Mouse (Mus musculus) forebrain, embryonic 11.5 days (tissue): ENCODE results near the gene Mri1. TPM values are rescaled to one million over a fixed set of nuclear protein-coding genes. Genes with fewer than 3 reads are reported as not detected.

ENCODE experiments used
- ATAC-seq: fragments of 200-750 bp; cut with Nextera tagmentation; replicated peaks from 2 replicates; pipeline ENCODE4 v1.8.0; 2017; ENCODE audit warnings: moderate TSS enrichment; ENCODE audit not compliant: low FRiP score
- DNase-seq: peaks from one replicate; pipeline ENCODE4 v3.0.0-alpha.2; 2017; ENCODE audit warnings: low spot score
- H3K27ac ChIP-seq: fragments of 300-500 bp; sonication (generic); 2 replicates; pipeline ENCODE4 v1.5.1; 2014; ENCODE audit warnings: low read depth, low read length
- H3K27me3 ChIP-seq: fragments of 300-500 bp; sonication (generic); 2 replicates; pipeline ENCODE4 v1.6.1; 2014; ENCODE audit warnings: mild to moderate bottlenecking, low read length, mixed read lengths; ENCODE audit not compliant: control insufficient read depth, insufficient read depth
- H3K36me3 ChIP-seq: fragments of 300-500 bp; sonication (generic); 2 replicates; pipeline ENCODE4 v1.6.1; 2014; ENCODE audit warnings: mild to moderate bottlenecking, low read length, moderate library complexity, mixed read lengths; ENCODE audit not compliant: control insufficient read depth, insufficient read depth
- H3K4me1 ChIP-seq: fragments of 300-500 bp; sonication (generic); replicated peaks from 2 replicates; pipeline ENCODE4 v1.6.1; 2014; ENCODE audit warnings: low read length, mixed read lengths; ENCODE audit not compliant: control insufficient read depth, insufficient read depth
- H3K4me2 ChIP-seq: fragments of 300-500 bp; sonication (generic); 2 replicates; pipeline ENCODE4 v1.6.1; 2014; ENCODE audit warnings: low read depth, mild to moderate bottlenecking, low read length, moderate library complexity, mixed read lengths; ENCODE audit not compliant: severe bottlenecking
- H3K4me3 ChIP-seq: fragments of 300-500 bp; sonication (generic); 2 replicates; pipeline ENCODE4 v1.5.1; 2014; ENCODE audit warnings: low read depth, low read length
- H3K9ac ChIP-seq: fragments of 300-500 bp; sonication (generic); 2 replicates; pipeline ENCODE4 v1.6.1; 2014; ENCODE audit warnings: low read length
- H3K9me3 ChIP-seq: fragments of 300-500 bp; sonication (generic); 2 replicates; pipeline ENCODE4 v1.6.1; 2016; ENCODE audit warnings: low read length, mixed read lengths; ENCODE audit not compliant: control insufficient read depth
- WGBS: fragments of 180-500 bp; shearing (Covaris S2); extraction: QIAGEN DNeasy Blood & Tissue Kit; methylation state at CpG from one replicate; pipeline ENCODE4 v1.1.7; 2014; 5-methylcytosine and 5-hydroxymethylcytosine counted together
- polyA plus RNA-seq: library from polyadenylated mRNA; unstranded; fragments of >200 nt; fragmentation: Nextera tagmentation; extraction: Ambion mirVana; gene quantifications from 2 replicates; pipeline ENCODE4 v1.2.1, GENCODE M21; 2014

Gene Mri1
- polyA plus RNA-seq, 1 experiment from 2014 or later: 59.6 TPM

DNA sequence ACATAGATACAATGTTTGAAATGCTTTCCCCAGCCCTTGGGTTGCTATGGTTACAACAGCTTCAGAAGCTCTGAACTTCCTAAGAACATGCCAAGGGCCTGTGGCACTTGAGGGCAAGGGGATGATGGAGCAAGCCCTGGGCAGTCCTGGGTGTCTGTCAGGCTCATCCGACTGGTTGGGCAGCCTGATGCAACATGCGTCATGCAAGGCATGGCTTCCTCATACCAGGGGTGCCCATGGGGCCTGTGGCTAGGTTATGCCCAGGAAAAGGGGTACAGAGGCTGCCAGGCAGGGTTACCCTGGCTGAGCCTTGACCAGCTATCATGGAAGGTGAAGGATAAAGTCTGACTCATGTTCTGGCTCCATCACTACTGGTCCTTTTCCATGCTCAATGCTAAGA, 24.1 kb downstream of the Mri1 start:
- 90% methylated on average over 2 of the region's 2 CpGs for WGBS
- Histone ChIP-seq H3K27me3 (no peaks in the 10 kb centered on the region), H3K36me3 (peaks cover 20% of the 10 kb centered on the region), H3K9ac (no peak overlapping the region), H3K9me3 (no peaks in the 10 kb centered on the region), H3K27ac (no peak overlapping the region), H3K4me2 (no peak overlapping the region), H3K4me1 (no peaks in the 10 kb centered on the region), H3K4me3 (no peak overlapping the region)
- DNase-seq (no peak), ATAC-seq (no peak)

DNA sequence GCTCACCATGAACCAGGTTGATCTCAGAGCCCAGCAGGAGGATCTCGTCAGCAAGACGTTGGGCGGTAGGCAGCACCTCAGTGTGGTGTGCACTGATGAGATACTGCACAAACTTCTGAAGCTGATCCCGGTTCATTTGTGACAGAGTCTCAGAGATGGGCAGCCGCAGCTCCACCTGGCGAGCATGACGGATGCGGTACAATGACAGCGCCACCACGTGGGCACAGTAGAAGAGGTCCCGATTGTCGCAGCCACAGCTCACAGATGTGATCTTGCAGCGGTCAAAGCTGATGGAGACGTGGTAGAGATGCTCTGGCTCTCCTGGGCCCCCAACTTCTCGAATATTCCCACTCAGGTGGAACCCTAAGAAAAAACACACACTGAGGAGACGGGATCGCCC, 26.4 kb downstream of the Mri1 start:
- H3K27me3 ChIP-seq: no peaks in the 10 kb centered on the region
- no peak overlapping the region for H3K4me3 ChIP-seq
- H3K4me1 ChIP-seq: no peaks in the 10 kb centered on the region
- H3K4me2 ChIP-seq: no peak overlapping the region
- H3K9ac ChIP-seq: no peak overlapping the region
- no peaks in the 10 kb centered on the region for H3K9me3 ChIP-seq
- DNase-seq (no peak), ATAC-seq (no peak)
- no peak overlapping the region for H3K27ac ChIP-seq
- WGBS: 73% methylated on average over 17 of the region's 17 CpGs
- peaks cover 23% of the 10 kb centered on the region for H3K36me3 ChIP-seq

DNA sequence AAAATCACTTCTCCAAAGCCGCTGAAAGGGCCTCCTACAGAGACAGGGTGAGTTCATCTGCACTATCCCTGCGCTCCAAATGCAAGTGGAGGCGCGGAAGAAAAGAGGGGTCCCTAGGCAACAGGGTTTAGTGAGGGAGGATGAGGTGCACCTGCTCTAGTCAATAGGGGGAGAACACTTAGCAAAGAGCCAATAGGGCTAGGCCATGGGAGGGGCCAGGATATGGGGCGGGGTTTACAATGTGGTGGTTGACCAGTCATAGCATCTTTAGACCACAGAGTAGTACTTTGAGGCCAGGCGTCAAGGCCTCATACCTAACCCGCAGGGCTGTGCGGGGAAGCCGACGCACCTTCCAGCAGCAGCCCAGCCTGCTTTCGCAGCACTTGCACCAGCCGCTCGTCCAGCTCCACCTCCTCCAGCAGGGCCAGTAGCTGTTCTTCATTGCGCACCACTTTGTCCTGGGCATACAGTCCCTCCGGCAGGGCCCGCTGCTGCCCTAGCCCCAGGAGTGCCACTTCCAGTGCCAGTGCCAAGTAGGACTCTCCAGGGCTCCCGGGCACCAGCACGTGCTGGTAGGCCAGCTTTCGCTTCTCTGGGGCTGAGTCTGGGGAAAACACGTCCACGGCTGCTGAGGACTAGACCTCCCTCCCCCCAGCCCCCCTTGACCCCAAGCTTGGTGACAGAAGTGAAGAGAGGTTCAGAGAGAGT, 33.6 kb downstream of the Mri1 start:
- 74% methylated on average over 21 of the region's 21 CpGs for WGBS
- Histone ChIP-seq H3K27me3 (no peaks in the 10 kb centered on the region), H3K4me3 (no peak overlapping the region), H3K36me3 (peaks cover 13% of the 10 kb centered on the region; the same call in 1 of the 2 replicates), H3K27ac (no peak overlapping the region), H3K9me3 (no peaks in the 10 kb centered on the region), H3K9ac (no peak overlapping the region), H3K4me1 (no peaks in the 10 kb centered on the region), H3K4me2 (no peak overlapping the region)
- ATAC-seq (no peak), DNase-seq (no peak)

DNA sequence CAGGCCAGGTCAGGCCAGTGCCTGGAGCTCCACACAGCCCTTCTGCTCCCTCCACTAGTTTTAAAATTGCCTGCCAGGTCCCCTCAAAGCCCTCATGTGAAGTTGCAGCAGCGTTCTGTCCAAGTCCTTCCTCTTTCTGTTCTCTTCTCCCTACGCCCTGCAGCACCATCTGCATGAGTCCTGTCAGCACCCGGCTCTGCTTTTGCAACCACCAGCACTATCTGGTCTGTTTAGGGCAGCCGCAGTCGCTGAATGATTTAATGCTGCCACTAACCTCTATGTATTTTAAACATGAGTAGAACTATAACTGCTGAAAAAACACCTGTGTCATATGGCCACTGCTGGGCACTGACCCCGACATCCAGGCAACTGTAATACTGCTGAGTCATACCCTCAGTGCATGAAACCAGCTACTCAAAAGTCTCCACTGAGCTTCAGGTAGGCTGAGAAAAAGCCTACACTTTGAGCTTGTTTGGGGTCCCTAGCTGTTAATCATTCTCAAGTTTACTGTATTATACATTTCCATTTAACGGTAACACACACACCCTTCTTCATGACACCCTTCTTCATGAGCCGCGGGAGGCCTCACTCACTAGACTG, 34.5 kb downstream of the Mri1 start:
- Histone ChIP-seq H3K9ac (no peak overlapping the region), H3K9me3 (no peaks in the 10 kb centered on the region), H3K27ac (no peak overlapping the region), H3K36me3 (peaks cover 12% of the 10 kb centered on the region; the same call in 1 of the 2 replicates), H3K4me1 (no peaks in the 10 kb centered on the region), H3K4me3 (no peak overlapping the region), H3K27me3 (no peaks in the 10 kb centered on the region), H3K4me2 (no peak overlapping the region)
- ATAC-seq (no peak), DNase-seq (no peak)
- 93% methylated on average over 9 of the region's 9 CpGs for WGBS

DNA sequence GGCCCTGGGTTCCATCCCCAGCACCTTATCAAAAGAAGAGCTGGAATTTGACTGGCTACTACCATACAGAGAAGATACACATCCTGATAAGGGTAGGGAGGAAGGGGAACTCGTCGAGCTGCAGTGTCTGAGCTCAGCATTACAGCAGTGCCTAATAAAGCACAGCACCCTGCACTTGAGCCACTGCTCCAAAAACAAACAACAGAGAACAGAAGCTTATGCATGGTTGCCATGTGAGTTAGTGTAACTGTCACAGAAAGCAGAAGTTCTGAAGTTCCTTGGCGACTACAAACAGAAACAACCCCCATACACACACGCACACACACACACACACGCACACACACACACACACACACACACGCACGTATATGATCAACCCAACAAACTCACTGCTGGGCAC, 37.0 kb downstream of the Mri1 start:
- no peaks in the 10 kb centered on the region for H3K4me1 ChIP-seq
- no peak for ATAC-seq
- no peak overlapping the region for H3K9ac ChIP-seq
- no peak overlapping the region for H3K4me2 ChIP-seq
- H3K9me3 ChIP-seq: no peaks in the 10 kb centered on the region
- 92% methylated on average over 7 of the region's 7 CpGs for WGBS
- no peak for DNase-seq
- H3K4me3 ChIP-seq: no peak overlapping the region
- H3K36me3 ChIP-seq: peaks cover 16% of the 10 kb centered on the region
- H3K27ac ChIP-seq: no peak overlapping the region
- H3K27me3 ChIP-seq: no peaks in the 10 kb centered on the region

DNA sequence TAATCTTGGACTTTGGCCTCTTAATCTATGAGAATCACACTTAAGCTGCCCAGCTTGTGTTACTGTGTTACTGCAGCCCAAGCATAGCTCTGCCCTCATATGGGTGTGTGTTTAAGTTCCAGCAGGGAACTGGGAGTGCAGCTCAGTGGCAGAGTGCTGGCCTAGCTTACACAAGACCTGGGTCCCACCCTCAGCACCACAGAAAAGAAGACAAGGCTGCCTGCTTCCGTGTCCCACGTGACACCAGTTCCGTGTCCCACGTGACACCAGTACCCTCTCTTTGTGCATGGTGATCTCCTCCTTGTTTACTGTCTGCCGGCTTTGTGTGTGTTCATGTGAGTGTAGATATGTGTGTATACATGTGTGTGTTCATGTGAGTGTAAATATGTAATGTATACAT, 39.0 kb downstream of the Mri1 start:
- 91% methylated on average over 5 of the region's 5 CpGs for WGBS
- ATAC-seq (no peak), DNase-seq (no peak)
- no peaks in the 10 kb centered on the region for H3K9me3 ChIP-seq
- no peaks in the 10 kb centered on the region for H3K4me1 ChIP-seq
- H3K27me3 ChIP-seq: no peaks in the 10 kb centered on the region
- H3K36me3 ChIP-seq: peaks cover 18% of the 10 kb centered on the region
- no peak overlapping the region for H3K4me3 ChIP-seq
- no peak overlapping the region for H3K27ac ChIP-seq
- no peak overlapping the region for H3K4me2 ChIP-seq
- H3K9ac ChIP-seq: no peak overlapping the region

DNA sequence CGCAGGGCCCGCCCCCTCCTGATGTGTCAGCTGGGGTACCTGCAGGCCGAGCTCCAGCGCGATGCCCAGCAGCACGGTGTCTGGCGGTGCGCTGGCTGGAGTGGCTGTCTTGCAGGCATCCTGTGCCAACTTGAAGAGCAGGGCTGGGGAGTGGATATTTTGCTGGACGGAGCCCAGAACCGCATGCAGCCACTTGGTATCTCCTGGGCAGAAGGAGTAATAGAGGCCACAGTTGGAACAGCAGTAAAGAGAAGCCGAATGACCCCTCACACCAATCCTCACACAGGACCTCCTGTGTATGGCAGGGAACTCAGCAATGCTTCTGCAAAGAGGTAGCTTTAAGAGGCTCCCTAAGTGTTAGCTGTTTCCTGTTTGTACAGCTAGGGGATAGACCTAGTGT, 39.9 kb downstream of the Mri1 start:
- Histone ChIP-seq H3K9me3 (no peaks in the 10 kb centered on the region), H3K4me1 (no peaks in the 10 kb centered on the region), H3K27ac (no peak overlapping the region), H3K4me2 (no peak overlapping the region), H3K36me3 (peaks cover 18% of the 10 kb centered on the region), H3K4me3 (no peak overlapping the region), H3K27me3 (no peaks in the 10 kb centered on the region), H3K9ac (no peak overlapping the region)
- 95% methylated on average over 11 of the region's 11 CpGs for WGBS
- ATAC-seq (no peak), DNase-seq (no peak)

DNA sequence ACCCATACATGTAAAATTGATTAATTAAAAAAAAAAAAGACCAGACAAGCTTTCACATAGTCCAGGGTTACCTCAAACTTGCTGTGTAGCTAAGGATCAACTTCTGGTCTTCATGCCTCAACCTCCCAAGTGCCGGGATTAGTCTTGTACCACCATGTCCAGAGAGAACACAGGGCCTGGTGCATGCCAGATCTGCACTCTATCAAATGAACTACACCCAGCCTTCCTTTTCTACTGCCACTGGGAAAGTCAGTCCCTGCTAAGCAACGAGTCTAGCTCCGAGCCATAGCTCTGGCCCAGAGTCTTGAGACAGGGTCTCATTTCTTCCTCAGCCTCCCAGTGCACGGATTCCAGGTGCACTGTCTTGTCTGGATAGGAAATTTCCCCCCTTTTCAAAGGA, 43.8 kb downstream of the Mri1 start:
- H3K4me2 ChIP-seq: no peak overlapping the region
- H3K27me3 ChIP-seq: no peaks in the 10 kb centered on the region
- WGBS: 94% methylated on average over 4 of the region's 4 CpGs
- H3K36me3 ChIP-seq: peaks cover 13% of the 10 kb centered on the region
- no peak overlapping the region for H3K4me3 ChIP-seq
- DNase-seq (no peak), ATAC-seq (no peak)
- no peak overlapping the region for H3K27ac ChIP-seq
- 0 out of 2 replicates have a peak, but pooled peaks cover 3% of the 10 kb centered on the region for H3K4me1 ChIP-seq
- H3K9ac ChIP-seq: no peak overlapping the region
- H3K9me3 ChIP-seq: no peaks in the 10 kb centered on the region
